Mouse (Mus musculus) layer of hippocampus, adult 18-20 months (tissue): ENCODE results near the gene Tnr. TPM values are rescaled to one million over a fixed set of nuclear protein-coding genes. Genes with fewer than 3 reads are reported as not detected.

Source experiments
- DNase-seq, 2 experiments: peaks; one replicate each; pipeline ENCODE4 v3.0.0; 2022; ENCODE audit warnings: low spot score in 2 of 2
- total RNA-seq, 2 experiments: library from RNA; stranded (reverse); gene quantifications; 2 replicates each; pipeline ENCODE4 v1.2.3; 2021

Gene Tnr
- total RNA-seq, 2 experiments from 2014 or later = 137 to 139 TPM

- no peak for DNase-seq
Measured at GRCm38 (mm10) chr1:159861782-159862474, 338.4 kb downstream of the Tnr start.

GRCm38 (mm10) chr1:159865696-159866095 lies 342.1 kb downstream of the Tnr start:
- DNase-seq = no peak

- DNase-seq = no peak
Measured at GRCm38 (mm10) chr1:159869619-159870441, 346.3 kb downstream of the Tnr start.

GRCm38 (mm10) chr1:159872866-159873265 lies 349.3 kb downstream of the Tnr start:
- peak; percentile 36 to 69 for DNase-seq

- no peak for DNase-seq
Measured at GRCm38 (mm10) chr1:159878681-159879080, 355.1 kb downstream of the Tnr start.

- DNase-seq = peak; percentile 34 to 42
Measured at GRCm38 (mm10) chr1:159879866-159880265, 356.3 kb downstream of the Tnr start.

- no peak for DNase-seq
Measured at GRCm38 (mm10) chr1:159885476-159885875, 361.9 kb downstream of the Tnr start.

GRCm38 (mm10) chr1:159888611-159889010 lies 365.0 kb downstream of the Tnr start:
- peak in 1 of 2 experiments; percentile 57 for DNase-seq

GRCm38 (mm10) chr1:159889012-159889765 lies 365.6 kb downstream of the Tnr start:
- peak in 1 of 2 experiments; percentile 26 for DNase-seq

- no peak for DNase-seq
Measured at GRCm38 (mm10) chr1:159890524-159890923, 367.0 kb downstream of the Tnr start.

GRCm38 (mm10) chr1:159895094-159895493 lies 371.5 kb downstream of the Tnr start:
- DNase-seq = no peak

GRCm38 (mm10) chr1:159899991-159900390 lies 376.4 kb downstream of the Tnr start:
- DNase-seq = no peak

GRCm38 (mm10) chr1:159900639-159901038 lies 377.1 kb downstream of the Tnr start:
- DNase-seq = no peak

- no peak for DNase-seq
Measured at GRCm38 (mm10) chr1:159901366-159902119, 378.0 kb downstream of the Tnr start.

GRCm38 (mm10) chr1:159902120-159902497 lies 378.5 kb downstream of the Tnr start:
- DNase-seq = no peak

GRCm38 (mm10) chr1:159911006-159911405 lies 387.4 kb downstream of the Tnr start:
- DNase-seq = peak in 1 of 2 experiments; percentile 42

GRCm38 (mm10) chr1:159914726-159915125 lies 391.2 kb downstream of the Tnr start:
- DNase-seq = no peak

GRCm38 (mm10) chr1:159920571-159920970 lies 397.0 kb downstream of the Tnr start:
- DNase-seq = no peak

GRCm38 (mm10) chr1:159923010-159923409 lies 399.4 kb downstream of the Tnr start:
- peak in 1 of 2 experiments; percentile 24 for DNase-seq

GRCm38 (mm10) chr1:159924105-159924504 lies 400.5 kb downstream of the Tnr start:
- DNase-seq = peak in 1 of 2 experiments; percentile 70

GRCm38 (mm10) chr1:159924684-159925083 lies 401.1 kb downstream of the Tnr start:
- no peak for DNase-seq
